Mouse (Mus musculus) lung, embryonic 16.5 days (tissue): ENCODE results near the gene Shkbp1. TPM values are rescaled to one million over a fixed set of nuclear protein-coding genes. Genes with fewer than 3 reads are reported as not detected.
A peak's percentile ranks its signal among the peaks of the same experiment; 100 is the strongest.

Experiments
- ATAC-seq: fragments of 200-750 bp; cut with Nextera tagmentation; 2 replicates; pipeline ENCODE4 v1.8.0; 2017; ENCODE audit warnings: low read depth, mild to moderate bottlenecking, moderate library complexity
- H3K27ac ChIP-seq: fragments of 300-500 bp; sonication (generic); 2 replicates; pipeline ENCODE4 v1.5.1; 2014; ENCODE audit warnings: mild to moderate bottlenecking, control low read depth, low read length
- H3K27me3 ChIP-seq: fragments of 300-500 bp; sonication (generic); 2 replicates; pipeline ENCODE4 v1.6.1; 2014; ENCODE audit warnings: low read depth, low read length, mixed read lengths; ENCODE audit not compliant: control insufficient read depth, insufficient read depth
- H3K36me3 ChIP-seq: fragments of 300-500 bp; sonication (generic); 2 replicates; pipeline ENCODE4 v1.6.1; 2014; ENCODE audit warnings: low read length; ENCODE audit not compliant: control insufficient read depth, insufficient read depth
- H3K4me1 ChIP-seq: fragments of 300-500 bp; sonication (generic); replicated peaks from 2 replicates; pipeline ENCODE4 v1.6.1; 2014; ENCODE audit warnings: low read length, mixed read lengths; ENCODE audit not compliant: control insufficient read depth, insufficient read depth
- H3K4me2 ChIP-seq: fragments of 300-500 bp; sonication (generic); 2 replicates; pipeline ENCODE4 v1.6.1; 2014; ENCODE audit warnings: low read depth, low read length, control low read depth
- H3K4me3 ChIP-seq: fragments of 300-500 bp; sonication (generic); 2 replicates; pipeline ENCODE4 v1.5.1; 2014; ENCODE audit warnings: mild to moderate bottlenecking, low read length, control low read depth
- H3K9ac ChIP-seq: fragments of 300-500 bp; sonication (generic); 2 replicates; pipeline ENCODE4 v1.6.1; 2014; ENCODE audit warnings: low read length, control low read depth
- H3K9me3 ChIP-seq: fragments of 300-500 bp; sonication (generic); 2 replicates; pipeline ENCODE4 v1.6.1; 2016; ENCODE audit warnings: low read length; ENCODE audit not compliant: control insufficient read depth
- WGBS: fragments of 180-500 bp; shearing (Covaris S2); extraction: QIAGEN DNeasy Blood & Tissue Kit; methylation state at CpG from one replicate; pipeline ENCODE4 v1.1.7; 2014; 5-methylcytosine and 5-hydroxymethylcytosine counted together
- polyA plus RNA-seq: library from polyadenylated mRNA; unstranded; fragments of >200 nt; fragmentation: Nextera tagmentation; extraction: Ambion mirVana; gene quantifications from 2 replicates; pipeline ENCODE4 v1.2.1, GENCODE M21; 2015

Gene Shkbp1
- polyA plus RNA-seq, 1 experiment from 2014 or later = 46.2 TPM

GRCm38 (mm10) chr7:27339519-27339918 lies 16.3 kb downstream of the Shkbp1 start:
- Histone ChIP-seq H3K4me2 (no peak overlapping the region), H3K4me1 (peaks cover 17% of the 10 kb centered on the region), H3K36me3 (peaks cover 2% of the 10 kb centered on the region; the same call in 1 of the 2 replicates), H3K27ac (no peak overlapping the region), H3K9me3 (no peaks in the 10 kb centered on the region), H3K4me3 (no peak overlapping the region), H3K9ac (no peak overlapping the region), H3K27me3 (peaks cover 40% of the 10 kb centered on the region)
- 33% methylated on average over 7 of the region's 7 CpGs for WGBS
- ATAC-seq = no peak

- Histone ChIP-seq H3K27me3 (peaks cover 44% of the 10 kb centered on the region), H3K4me3 (no peak overlapping the region), H3K9ac (no peak overlapping the region), H3K36me3 (0 out of 2 replicates have a peak, but pooled peaks cover 2% of the 10 kb centered on the region), H3K27ac (no peak overlapping the region), H3K4me2 (no peak overlapping the region), H3K4me1 (peaks cover 21% of the 10 kb centered on the region), H3K9me3 (no peaks in the 10 kb centered on the region)
- no peak for ATAC-seq
- 69% methylated on average over 4 of the region's 4 CpGs for WGBS
These were observed 16.7 kb downstream of the Shkbp1 start for GRCm38 (mm10) chr7:27339114-27339513.

- H3K4me2 ChIP-seq = peak within 1 kb of the TSS; percentile 67
- H3K4me3 ChIP-seq = peak within 1 kb of the TSS; percentile 43
- H3K9ac ChIP-seq = peak within 1 kb of the TSS; percentile 59
- no peaks in the 10 kb centered on the region for H3K9me3 ChIP-seq
- WGBS = 1% methylated on average over 36 of the region's 36 CpGs
- H3K36me3 ChIP-seq = 0 out of 2 replicates have a peak, but pooled peaks cover under 1% of the 10 kb centered on the region
- peaks cover 32% of the 10 kb centered on the region for H3K4me1 ChIP-seq
- peaks cover 53% of the 10 kb centered on the region for H3K27me3 ChIP-seq
- 0 out of 2 replicates have a peak, but pooled peaks have one; percentile 5 for ATAC-seq
- no peak within 1 kb of the TSS for H3K27ac ChIP-seq
These were observed 18.5 kb downstream of the Shkbp1 start, which contains the start of gene Ltbp4 for GRCm38 (mm10) chr7:27337175-27337853. Gene Ltbp4 (minus strand): TSS chr7:27337692.

- 2% methylated on average over 42 of the region's 47 CpGs for whole genome bisulfite sequencing
- no peaks in the 10 kb centered on the region for H3K36me3 ChIP-seq
- peak overlapping the region; percentile 43 for H3K4me3 ChIP-seq
- H3K27me3 ChIP-seq = peaks cover 53% of the 10 kb centered on the region
- H3K9me3 ChIP-seq = no peaks in the 10 kb centered on the region
- peak overlapping the region; percentile 67 for H3K4me2 ChIP-seq
- H3K9ac ChIP-seq = peak overlapping the region; percentile 29
- H3K4me1 ChIP-seq = peaks cover 36% of the 10 kb centered on the region
- H3K27ac ChIP-seq = no peak overlapping the region
- peak; percentile 58 for ATAC-seq
These were observed 19.6 kb downstream of the Shkbp1 start for GRCm38 (mm10) chr7:27335928-27336823.

GRCm38 (mm10) chr7:27335011-27335720 lies 20.7 kb downstream of the Shkbp1 start:
- Histone ChIP-seq H3K27ac (peak overlapping the region; percentile 98), H3K27me3 (peaks cover 53% of the 10 kb centered on the region), H3K36me3 (no peaks in the 10 kb centered on the region), H3K4me2 (peak overlapping the region; percentile 94), H3K9me3 (no peaks in the 10 kb centered on the region), H3K4me1 (peaks cover 41% of the 10 kb centered on the region), H3K4me3 (no peak overlapping the region; the same call in 1 of the 2 replicates), H3K9ac (no peak overlapping the region; the same call in 1 of the 2 replicates)
- 47% methylated on average over 15 of the region's 15 CpGs for WGBS
- no peak for ATAC-seq

- peak overlapping the region; percentile 92 for H3K9ac ChIP-seq
- H3K4me1 ChIP-seq = peaks cover 48% of the 10 kb centered on the region
These were observed 21.4 kb downstream of the Shkbp1 start for GRCm38 (mm10) chr7:27334405-27334911.

GRCm38 (mm10) chr7:27333316-27333941 lies 22.4 kb downstream of the Shkbp1 start:
- ATAC-seq = no peak
- WGBS = 0% methylated on average over 38 of the region's 77 CpGs
- Histone ChIP-seq H3K4me3 (peak overlapping the region; percentile 73), H3K4me2 (peak overlapping the region; percentile 94), H3K4me1 (peaks cover 54% of the 10 kb centered on the region), H3K9ac (peak overlapping the region; percentile 92), H3K9me3 (no peaks in the 10 kb centered on the region), H3K36me3 (no peaks in the 10 kb centered on the region), H3K27ac (peak overlapping the region; percentile 98), H3K27me3 (peaks cover 50% of the 10 kb centered on the region)

More at GRCm38 (mm10) chr7:27334405-27334911, 21.4 kb downstream of the Shkbp1 start:
- Histone ChIP-seq H3K9me3 (no peaks in the 10 kb centered on the region), H3K27me3 (peaks cover 58% of the 10 kb centered on the region), H3K36me3 (no peaks in the 10 kb centered on the region), H3K27ac (peak overlapping the region; percentile 98), H3K4me2 (peak overlapping the region; percentile 94), H3K4me3 (peak overlapping the region; percentile 73)
- WGBS = 1% methylated on average over 32 of the region's 32 CpGs
- no peak for ATAC-seq

- peak overlapping the region; percentile 92 for H3K9ac ChIP-seq
- no peaks in the 10 kb centered on the region for H3K36me3 ChIP-seq
- WGBS = under 1% methylated on average over 38 of the region's 39 CpGs
- peak; percentile 34 for ATAC-seq
- peaks cover 54% of the 10 kb centered on the region for H3K4me1 ChIP-seq
- peaks cover 44% of the 10 kb centered on the region for H3K27me3 ChIP-seq
- no peaks in the 10 kb centered on the region for H3K9me3 ChIP-seq
- peak overlapping the region; percentile 73 for H3K4me3 ChIP-seq
- H3K4me2 ChIP-seq = peak overlapping the region; percentile 94
- H3K27ac ChIP-seq = peak overlapping the region; percentile 98
These were observed 23.2 kb downstream of the Shkbp1 start for GRCm38 (mm10) chr7:27332353-27333199.
